Mouse (Mus musculus): ENCODE measurements around the gene Cyp2t4.

- TF ChIP-seq CTCF (IDR thresholded peaks at IDR 0.05; ENCODE audit: insufficient read depth, low read depth, low read length) (no peak), POLR2A (IDR thresholded peaks at IDR 0.05; ENCODE audit: insufficient read depth, low read depth, low read length) (no peak)
Observed at GRCm38 (mm10) chr7:27166229-27166613, 12.7 kb downstream of the Cyp2t4 start.
